Mouse (Mus musculus) T-cell, adult 2 months (primary cell): ENCODE measurements around the gene Tmem270.

ENCODE experiments used
- DNase-seq: peaks from one replicate; pipeline ENCODE4 v3.0.0; 2022; ENCODE audit warnings: low spot score

Tmem270 gene

DNA sequence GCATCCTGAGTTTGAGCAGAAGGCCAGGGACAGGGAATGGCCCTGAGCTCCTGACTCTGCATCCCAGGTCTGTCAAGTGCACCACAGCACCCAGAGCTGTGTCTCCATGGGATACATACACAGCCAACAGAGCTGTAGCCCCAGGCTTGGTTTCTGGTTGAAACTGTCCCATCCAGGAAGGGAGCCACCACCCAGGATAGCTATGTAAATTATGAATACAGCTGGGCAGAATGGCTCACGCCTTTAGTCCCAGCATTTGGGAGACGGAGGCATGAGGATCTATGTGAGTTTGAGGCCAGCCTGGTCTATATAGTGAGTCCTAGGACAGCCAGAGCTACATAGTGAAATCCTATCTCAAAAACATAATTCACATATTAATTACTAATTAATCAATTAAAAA is 23.5 kb upstream of the Tmem270 start:
- DNase-seq: no peak

DNA sequence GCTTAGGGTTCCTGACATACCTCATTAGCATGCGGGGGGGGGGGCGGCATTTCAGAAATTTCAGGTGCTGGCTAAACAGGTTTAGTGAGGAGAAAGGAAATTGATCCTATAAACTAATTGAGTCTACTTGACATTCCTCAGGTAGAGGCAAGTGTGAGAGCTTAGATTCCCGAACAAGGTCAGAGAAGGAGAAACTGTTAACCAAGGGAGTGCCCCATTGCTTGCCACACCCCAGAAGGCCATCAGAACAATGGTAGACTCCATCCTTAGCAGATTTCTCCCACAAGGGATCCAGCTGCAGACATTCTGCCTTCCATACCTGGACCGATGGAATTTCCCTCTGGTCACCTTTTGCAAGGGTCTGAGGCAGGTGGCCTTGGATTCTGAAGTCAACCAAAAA is 20.2 kb upstream of the Tmem270 start:
- DNase-seq: no peak

DNA sequence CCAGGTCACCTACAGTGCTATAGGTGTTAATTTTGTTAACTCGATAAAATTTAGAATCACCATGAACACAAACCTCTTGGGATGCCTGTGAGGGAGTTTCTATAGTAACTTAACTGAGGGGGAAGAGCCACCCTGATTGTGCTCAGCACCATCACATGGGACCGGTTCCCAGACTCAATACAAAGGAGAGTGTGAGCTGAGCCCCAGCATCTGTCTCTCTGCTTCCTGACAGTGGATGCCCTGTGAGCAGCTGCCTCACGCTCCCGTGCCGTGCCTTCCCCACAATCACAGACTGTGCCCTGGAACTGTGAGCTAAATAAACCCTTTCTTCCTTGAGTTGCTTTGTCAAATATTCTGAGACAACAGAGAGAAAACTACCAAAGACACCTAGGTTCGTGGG is 16.6 kb upstream of the Tmem270 start:
- DNase-seq: no peak

DNA sequence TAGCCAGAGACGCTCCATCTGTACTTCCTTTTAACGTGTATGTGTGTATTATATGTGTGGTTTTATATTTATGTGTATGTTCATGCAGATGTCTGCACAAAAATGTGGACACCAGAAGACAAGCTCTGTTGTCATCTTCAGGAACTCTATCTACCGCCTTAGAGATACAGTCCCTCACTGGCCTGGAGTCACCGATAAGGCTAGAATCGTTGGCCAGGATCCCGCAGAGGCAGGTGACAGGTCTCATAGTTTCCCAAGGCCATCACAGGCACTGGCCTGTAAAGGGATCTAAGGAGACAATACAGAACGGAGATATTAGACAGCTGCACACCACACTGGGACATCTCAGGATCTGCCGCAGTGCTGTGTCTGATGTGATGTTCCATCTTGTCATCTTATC is 14.6 kb upstream of the Tmem270 start:
- DNase-seq: no peak

DNA sequence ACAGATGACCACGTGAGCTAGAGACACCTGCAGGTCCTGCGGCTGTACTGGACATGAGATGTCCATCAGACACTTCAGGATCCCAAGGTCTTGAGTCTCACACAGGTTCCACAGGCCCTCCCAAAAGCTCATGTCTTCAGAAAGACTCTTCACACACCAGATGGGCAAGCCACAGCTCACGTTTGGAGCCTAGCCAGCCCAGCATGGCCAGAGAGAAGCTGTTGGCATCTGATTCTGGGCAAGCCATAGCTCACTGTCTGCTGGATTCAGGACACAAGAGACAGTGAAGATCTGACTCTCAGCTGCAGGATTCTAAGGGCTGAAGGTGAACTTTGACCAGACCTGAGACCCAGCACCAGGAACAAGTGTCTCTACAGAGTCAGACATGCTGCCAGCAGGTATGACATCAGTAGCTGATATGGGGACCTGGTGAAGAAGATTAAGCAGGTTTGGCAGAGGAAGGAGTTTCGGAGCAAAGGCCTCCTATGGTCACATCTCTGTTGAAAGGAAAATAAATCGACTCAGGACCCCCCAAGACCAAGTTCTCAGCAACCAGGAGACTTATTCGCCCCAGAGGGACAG is 13.7 kb upstream of the Tmem270 start:
- DNase-seq: no peak

DNA sequence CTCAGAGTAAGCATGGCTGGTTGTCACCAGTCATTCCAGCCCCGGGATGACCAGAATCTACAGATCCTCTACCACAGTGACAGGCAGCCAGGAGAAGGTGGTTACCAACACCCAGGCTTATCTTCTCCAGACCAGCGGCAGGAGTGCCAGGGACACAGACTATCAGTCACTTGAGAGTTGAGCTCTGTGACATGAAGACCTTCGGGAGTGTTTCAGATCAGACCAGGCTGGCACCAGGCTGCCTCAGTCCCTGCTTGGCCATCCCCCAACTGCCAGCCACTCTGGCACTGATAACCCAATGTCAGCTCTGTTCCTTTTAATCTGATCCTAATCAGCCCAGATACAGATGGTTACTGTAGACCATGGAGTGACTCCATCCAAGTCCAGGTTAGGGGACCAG is 12.6 kb upstream of the Tmem270 start:
- DNase-seq: no peak

DNA sequence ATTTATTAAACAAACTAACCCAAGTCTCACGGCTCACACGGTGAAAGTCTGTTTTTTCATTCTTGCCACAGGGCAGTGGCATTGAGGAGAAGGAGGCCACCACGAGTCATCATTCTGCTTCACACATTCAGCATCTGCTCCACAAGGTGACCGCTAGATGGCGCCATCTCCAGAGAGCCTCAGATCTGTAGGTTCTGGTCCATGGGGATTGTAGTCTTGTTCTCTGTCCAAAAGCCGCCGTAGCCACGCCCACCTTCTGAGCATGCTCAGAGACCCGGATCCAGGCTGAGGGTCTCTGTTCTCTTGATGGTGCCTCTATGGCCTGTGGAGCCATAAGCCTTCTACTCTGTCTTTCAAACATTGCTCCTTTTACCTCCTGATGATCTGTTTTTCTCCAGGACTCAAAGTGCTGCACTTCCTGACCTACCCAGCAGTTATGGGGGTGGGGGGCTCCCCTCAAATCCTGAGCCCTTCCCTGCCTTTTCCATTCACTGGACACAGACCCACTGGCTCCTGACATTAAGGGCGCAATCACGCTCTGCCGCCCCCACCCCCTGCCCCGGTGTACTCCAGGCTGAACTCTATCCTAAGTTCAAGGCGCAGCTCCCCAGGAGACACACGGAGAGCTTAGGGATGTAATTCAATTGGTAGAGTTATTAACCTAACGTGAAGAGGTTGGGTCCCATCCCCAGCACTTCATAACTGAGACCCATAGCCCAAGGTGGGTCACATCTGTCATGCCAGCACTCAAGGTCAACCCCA is 11.7 kb upstream of the Tmem270 start:
- peak; percentile 55 for DNase-seq

DNA sequence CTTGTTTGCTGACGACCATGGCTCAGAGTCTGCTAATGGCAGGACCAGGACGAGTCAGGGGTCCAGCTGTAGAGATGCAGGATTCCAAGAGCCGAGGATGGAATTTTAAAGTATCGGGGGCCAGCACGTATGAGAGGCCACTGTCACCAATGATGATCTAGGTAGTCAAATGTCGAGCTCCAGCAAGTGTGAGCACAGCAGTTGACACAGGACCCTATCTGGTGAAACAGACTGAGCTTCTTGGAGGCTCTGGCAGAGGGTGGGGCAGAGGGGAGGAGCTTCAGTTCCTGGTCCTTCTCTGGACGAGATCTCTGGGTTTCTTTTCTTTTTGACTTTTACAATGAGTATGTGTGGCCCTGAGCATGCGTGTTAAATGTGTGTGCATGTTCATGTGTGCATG is 8.8 kb upstream of the Tmem270 start, which contains the start of gene Cldn13:
Gene Cldn13, minus strand, starts transcription at position 216 of the 400 bp plus-strand sequence.
- no peak for DNase-seq

DNA sequence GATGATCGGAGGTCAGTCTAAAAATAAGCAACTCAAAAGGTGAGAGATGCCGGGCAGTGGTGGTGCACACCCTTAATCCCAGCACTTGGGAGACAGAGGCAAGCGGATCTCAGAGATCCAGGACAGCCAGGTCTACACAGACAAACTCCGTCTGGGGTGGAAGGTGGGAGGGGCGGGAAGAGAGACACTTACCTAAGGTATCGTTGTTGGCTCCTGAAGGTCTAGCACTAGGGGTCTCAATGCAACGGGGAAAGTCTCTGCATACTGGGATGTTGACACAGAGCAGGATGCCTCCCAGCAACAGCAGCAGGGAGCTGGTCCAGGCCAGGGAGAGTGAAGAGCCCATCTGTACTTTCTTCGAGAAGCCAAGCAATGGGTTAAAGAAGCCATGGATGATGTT is 8.0 kb upstream of the Tmem270 start:
- DNase-seq: no peak

DNA sequence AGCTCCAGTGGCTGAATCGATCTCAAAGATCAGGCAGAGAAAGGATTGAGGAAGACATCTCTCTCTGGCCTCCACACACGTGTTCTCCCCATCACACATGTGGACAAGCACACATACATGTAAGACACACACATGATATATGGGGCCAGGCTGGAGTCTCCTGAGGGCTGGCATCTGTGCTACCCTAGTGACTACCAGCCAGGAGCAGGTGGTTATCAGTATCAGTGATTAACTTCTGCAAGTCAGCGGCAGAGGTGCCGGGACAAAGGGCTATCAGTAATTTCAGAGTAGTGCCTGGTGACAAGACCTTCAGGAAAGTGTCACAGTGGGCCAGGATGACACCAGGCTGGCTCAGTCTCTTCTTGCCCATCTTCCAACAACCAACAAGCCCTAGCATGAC is 7.2 kb upstream of the Tmem270 start:
- no peak for DNase-seq

DNA sequence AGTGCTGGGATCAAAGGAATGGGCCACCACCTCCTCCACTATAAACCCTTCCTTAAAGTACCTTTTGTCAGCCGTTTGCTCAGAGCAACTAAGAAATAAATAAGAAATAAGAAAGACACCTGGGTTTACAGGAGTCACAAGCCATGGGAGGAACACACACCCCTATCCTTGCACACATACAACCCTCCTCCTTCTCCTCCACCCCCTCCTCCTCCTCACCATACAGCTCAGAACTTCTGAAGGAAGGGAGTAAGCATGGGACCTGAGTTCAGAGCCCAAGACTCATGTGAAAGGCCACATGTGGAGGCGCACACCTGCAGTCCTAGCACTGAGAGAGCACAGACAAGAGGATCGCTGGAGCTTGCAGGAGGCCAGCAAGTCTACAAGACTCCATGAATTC is 6.8 kb upstream of the Tmem270 start:
- DNase-seq: no peak

DNA sequence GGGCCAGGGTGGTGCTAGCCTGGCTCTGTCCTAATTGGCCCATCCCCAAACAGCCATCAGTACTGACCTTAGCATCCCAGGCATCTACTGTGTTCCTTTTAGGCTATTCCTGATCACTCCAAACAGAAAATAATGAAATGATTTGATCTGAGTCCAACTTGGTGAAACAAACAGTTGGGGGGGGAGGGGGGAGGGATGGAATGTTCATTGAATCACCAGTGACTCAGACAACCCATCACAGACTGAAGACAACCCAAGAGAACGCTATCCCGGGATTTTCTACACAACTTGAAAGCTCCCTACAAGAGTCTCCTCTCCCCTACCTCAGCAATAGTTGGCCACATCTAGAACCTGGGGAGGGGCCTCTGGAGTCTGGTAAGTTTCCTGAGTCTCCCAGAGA is 5.4 kb upstream of the Tmem270 start:
- no peak for DNase-seq

DNA sequence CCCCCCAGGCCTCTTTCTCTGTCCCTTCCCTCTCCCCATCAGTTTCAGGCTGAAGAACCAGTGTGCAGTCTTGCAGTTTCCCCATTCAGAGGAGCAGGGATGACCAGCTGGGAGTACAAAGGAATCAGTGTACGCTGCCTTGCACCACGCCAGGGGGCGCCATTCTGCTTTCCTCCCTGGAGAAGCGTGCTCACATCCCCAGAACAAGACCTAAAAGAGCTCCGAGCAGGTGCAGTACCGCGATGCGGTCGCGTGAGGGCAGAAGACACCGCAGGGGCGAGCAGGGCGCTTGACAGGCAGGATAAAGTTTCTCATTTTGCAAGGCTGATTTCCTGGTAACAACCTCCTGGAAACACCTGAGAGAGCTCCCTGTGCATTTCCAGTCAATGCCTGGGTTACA is 602 bp upstream of the Tmem270 start:
- peak; percentile 83 for DNase-seq

DNA sequence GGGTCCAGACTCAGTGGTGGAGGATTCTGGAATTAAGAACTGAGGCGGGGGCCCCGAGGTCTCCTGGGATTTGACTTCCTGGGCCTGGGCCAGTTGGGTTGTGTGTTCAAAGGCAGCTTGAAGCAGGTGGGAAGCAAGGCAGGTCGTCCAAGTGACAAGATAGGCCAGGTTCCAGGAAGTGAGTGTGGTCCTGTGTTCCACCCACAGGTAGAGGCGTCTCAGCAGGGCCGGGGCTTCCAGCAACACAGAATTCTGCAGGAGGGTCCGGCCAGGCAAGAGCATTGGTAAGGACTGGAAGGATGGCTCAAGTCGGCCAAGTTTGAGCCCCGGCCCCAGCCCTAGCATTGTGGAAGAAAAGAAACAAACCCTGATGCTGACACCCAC is 4.9 kb downstream of the Tmem270 start:
- DNase-seq: no peak

DNA sequence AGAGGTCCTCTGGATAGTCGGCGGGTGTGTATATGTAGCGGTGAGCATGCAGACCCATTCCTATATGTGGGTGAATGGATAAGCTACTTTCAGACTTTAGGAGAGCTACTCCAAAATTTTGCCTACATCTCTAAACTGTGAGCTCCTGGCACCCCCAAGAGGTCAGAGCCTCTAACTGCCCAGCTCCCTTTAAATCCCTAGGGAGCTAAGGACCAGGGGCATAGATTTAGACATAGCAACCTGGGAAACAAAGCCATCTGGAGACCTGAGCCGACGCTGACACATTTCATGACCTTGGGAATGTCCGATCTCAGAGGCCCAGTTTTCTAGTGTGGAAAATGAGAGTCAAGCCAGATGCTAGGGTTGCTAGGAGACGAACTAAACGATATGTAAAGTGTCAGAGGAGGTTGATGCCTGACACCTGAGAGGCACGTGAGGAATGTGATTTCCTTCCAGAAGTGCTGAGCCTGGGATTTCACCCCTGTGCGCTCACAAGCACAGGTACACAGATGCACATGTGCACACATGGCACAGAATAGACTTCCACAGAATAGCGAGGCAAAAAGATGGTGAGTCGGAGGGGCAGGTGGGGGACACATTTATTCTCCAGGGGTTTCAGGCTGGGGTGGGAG is 5.4 kb downstream of the Tmem270 start:
- DNase-seq: no peak

DNA sequence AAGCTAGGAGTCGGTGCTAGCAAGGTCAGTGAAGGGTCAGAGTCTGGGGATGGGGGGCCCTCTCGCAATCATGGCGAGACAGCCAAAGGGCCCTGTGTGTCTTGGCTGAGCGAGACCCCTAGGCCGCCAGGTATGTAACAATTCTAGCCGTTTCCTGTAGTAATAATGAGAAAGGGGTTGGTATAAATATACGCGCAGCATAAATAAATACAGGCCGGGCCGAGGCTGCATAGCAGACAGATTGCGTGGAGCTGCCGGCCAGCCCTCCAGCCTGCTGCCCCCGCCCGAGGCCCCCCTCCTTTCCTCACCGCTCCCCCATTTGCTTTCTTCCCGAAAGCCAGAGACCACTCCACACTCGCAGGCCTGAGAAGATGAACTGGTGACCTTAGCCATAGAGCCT is 8.9 kb downstream of the Tmem270 start:
- DNase-seq: no peak

DNA sequence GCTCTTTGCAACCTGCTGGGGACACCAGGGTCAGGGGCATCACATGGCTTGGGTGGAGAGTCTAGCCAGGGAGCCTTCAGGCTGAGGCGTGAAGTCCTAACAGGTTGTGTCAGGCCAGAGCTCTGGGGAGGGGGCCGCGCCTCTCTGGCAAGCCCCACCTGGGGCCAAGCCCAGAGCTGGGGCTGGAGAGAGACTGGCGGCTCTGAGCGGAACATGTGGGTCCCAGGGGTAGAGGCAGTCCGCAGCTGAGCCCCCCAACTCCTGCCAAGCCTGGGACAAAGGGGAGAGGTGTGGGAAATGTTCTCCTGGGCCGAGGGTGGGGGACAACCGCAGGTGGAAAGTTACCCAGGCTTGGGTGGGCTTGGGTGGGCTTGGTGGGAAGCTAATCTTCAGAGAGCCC is 9.6 kb downstream of the Tmem270 start:
- DNase-seq: no peak

DNA sequence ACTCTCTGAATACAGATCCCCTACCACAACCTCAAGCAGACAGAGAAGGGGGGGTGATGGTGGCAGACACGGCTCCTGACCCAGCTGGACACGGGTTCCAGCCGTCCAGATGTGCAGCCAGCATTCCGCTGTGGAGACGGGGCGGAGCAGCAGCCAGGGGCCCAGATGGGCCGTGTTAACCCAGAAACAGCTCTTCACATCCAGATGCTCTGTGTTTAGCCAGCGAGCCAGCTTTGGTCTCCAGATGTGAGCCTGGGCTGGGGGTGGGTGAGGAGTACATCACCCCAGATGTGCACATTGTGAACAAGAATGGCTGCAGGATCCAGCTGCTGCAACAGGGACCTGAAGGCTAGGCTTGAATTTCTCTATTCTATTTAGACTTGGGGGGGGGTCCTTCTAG is 11.2 kb downstream of the Tmem270 start:
- DNase-seq: no peak

DNA sequence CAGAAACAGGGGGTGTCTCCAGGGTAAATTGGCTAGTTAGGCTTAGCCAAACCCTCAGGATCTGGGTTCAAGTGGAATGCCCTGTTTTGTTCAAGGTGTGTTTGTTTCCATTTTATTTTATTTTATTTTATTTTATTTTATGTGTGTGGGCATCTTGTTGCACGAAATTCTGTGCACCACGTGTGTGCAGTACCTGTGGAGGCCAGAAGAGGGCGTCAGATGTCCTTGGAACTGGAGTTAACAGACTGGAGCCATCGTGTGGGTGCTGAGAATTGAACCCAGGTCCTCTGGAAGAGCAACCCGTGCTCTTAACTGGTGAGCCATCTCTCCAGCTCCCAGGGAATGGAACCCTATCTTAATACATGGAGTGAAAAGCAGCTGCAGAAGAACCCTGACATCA is 13.8 kb downstream of the Tmem270 start:
- DNase-seq: no peak

DNA sequence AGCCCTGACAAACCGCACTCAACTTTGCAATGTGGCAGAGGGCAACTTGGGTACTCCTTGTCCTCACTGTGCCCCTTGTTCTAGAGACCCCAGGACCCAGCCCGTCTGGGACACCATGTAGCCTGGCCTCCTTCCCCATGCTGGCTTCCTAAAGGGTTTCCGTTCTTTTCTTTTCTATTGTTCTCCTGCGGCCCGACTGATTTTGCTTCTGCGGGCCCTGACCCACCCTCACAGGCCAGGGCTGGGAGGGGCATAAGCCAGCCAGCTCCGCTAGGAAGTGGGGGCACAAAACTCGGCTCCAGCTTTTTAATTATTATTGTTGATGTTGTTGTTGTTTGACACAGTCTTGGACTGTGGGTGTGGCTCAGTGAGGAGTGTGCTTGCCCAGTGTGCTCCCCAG is 15.0 kb downstream of the Tmem270 start:
- DNase-seq: no peak

DNA sequence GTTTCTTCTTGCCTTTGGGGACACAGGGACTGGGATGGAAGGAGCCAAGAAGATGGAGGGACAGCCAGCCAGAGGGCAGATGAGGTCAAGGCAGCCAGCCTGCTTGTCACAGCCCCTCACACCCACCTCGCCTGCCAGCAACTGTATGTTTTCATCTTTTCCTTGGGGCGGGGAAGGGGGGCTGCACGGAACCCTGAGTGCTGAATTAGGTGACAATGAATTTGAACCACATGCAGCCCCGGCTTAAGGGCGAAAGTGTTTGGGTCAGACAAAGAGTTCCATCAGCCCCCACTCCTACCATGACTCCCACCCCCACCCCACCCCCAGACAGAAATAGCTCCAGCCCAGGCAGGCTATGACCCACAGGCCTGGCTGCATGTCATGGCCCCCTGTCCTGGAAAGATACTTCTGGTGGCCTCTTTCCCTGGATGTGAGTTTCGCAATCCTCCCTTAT is 15.9 kb downstream of the Tmem270 start:
- DNase-seq: no peak

DNA sequence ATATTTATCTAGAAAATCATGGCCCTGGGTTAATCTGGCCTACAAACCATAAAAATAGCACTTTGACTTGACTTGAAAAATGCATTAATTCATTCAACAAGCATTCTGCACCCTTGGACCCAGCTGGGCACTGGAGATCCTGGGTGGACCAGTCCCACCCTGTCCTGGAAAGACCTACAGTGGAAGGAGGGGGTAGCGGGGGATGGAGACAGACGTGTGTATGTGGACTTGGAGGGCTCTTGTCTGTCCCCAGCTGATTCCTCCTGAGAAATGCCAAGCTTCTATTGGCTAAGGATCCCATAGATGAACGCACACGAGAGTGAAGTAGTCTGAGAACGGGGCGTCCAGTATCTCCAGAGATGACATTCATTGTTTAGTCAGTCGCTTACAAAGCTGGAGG is 18.0 kb downstream of the Tmem270 start:
- DNase-seq: no peak

DNA sequence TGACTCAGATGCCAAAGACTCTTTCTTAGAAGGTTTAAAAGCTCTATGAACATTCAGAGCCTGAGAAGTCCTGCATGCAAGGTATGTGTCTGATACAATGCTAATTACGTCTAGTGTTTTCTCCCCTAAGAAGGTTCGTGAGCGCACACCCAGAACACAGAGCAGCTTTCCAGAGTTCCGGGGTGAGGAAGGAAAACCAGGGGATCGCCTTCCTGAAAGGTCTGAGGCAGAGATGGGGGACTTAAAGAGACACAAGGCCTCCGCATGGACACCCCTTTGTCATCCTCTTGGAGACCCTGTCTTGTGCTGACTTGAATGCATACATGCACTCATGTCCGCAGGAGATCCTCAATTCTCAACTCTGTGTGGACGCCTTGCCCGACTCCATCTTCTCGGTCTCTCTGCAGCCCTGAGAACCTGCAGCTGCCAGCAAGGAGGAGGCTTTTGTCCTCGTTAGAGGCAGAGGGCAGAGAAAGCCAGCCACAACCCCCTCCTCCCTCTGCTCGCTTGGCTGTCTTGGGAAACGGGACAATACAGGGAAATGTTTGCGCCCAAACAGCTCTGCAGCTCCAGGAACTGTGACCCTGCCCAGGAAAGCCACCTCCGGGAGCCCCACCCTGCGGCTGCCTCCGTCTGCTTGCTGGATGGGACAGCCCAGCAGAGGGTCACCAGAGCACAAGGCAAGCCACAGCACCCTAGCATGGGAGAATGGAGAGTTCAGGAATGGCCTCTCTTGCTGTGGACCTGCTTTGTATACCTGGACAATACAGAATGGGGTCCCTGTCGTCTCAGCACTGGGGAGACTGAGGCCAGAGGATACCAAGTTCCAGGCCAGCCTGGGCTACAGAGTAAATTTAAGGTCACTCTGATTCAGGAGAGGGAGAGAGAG is 18.8 kb downstream of the Tmem270 start:
- no peak for DNase-seq
